Mouse (Mus musculus): ENCODE results near the gene Ankrd36. TPM values are rescaled to one million over a fixed set of nuclear protein-coding genes. Genes with fewer than 3 reads are reported as not detected.
"Not testable (repeated sequence)": the region's sequence is repeated elsewhere in the genome, so short reads cannot be mapped to it uniquely, and the experiment has no call there.

The Ankrd36 gene
- polyA plus RNA-seq, 1 experiment from 2014 or later = 0.04 TPM

GRCm38 (mm10) chr11:5605421-5605820, 35.9 kb downstream of the Ankrd36 start:
- no peaks in the 10 kb centered on the region for H3K27me3 ChIP-seq (ENCODE audit: control insufficient read depth, insufficient read depth, low read depth, low read length)
- WGBS = 71% methylated on average over 3 of the region's 3 CpGs
- no peak for ATAC-seq (ENCODE audit: low read depth)
- H3K36me3 ChIP-seq (ENCODE audit: control insufficient read depth, insufficient read depth, low read length) = no peaks in the 10 kb centered on the region
- H3K4me3 ChIP-seq (ENCODE audit: low read length) = no peak overlapping the region
- no peak overlapping the region for H3K9ac ChIP-seq (ENCODE audit: low read length)
- H3K4me2 ChIP-seq (ENCODE audit: low read depth, low read length) = no peak overlapping the region
- no peak overlapping the region for H3K27ac ChIP-seq (ENCODE audit: low read length)
- no peaks in the 10 kb centered on the region for H3K9me3 ChIP-seq (ENCODE audit: control insufficient read depth, low read length)
- no peaks in the 10 kb centered on the region for H3K4me1 ChIP-seq (replicated peaks; ENCODE audit: control insufficient read depth, insufficient read depth, low read length)

- ATAC-seq (ENCODE audit: low read depth); H3K36me3 ChIP-seq (ENCODE audit: control insufficient read depth, insufficient read depth, low read length); H3K4me1 ChIP-seq (replicated peaks; ENCODE audit: control insufficient read depth, insufficient read depth, low read length); H3K9ac ChIP-seq (ENCODE audit: low read length); H3K27ac ChIP-seq (ENCODE audit: low read length); H3K4me2 ChIP-seq (ENCODE audit: low read depth, low read length); H3K27me3 ChIP-seq (ENCODE audit: control insufficient read depth, insufficient read depth, low read depth, low read length); H3K9me3 ChIP-seq (ENCODE audit: control insufficient read depth, low read length); H3K4me3 ChIP-seq (ENCODE audit: low read length): not testable (repeated sequence)
- WGBS = 56% methylated on average over 1 of the region's 1 CpGs
Observed at GRCm38 (mm10) chr11:5611918-5612317, 42.4 kb downstream of the Ankrd36 start.

GRCm38 (mm10) chr11:5614453-5614852, 45.0 kb downstream of the Ankrd36 start:
- Histone ChIP-seq H3K4me2 (ENCODE audit: low read depth, low read length) (no peak overlapping the region), H3K27me3 (ENCODE audit: control insufficient read depth, insufficient read depth, low read depth, low read length) (no peaks in the 10 kb centered on the region), H3K9ac (ENCODE audit: low read length) (no peak overlapping the region), H3K27ac (ENCODE audit: low read length) (no peak overlapping the region), H3K4me3 (ENCODE audit: low read length) (no peak overlapping the region), H3K4me1 (replicated peaks; ENCODE audit: control insufficient read depth, insufficient read depth, low read length) (no peaks in the 10 kb centered on the region), H3K9me3 (ENCODE audit: control insufficient read depth, low read length) (no peaks in the 10 kb centered on the region), H3K36me3 (ENCODE audit: control insufficient read depth, insufficient read depth, low read length) (no peaks in the 10 kb centered on the region)
- no peak for ATAC-seq (ENCODE audit: low read depth)
- WGBS = 62% methylated on average over 3 of the region's 3 CpGs

GRCm38 (mm10) chr11:5625101-5625500, 55.6 kb downstream of the Ankrd36 start:
- H3K36me3 ChIP-seq (ENCODE audit: control insufficient read depth, insufficient read depth, low read length) = no peaks in the 10 kb centered on the region
- WGBS = 78% methylated on average over 4 of the region's 4 CpGs
- no peak for ATAC-seq (ENCODE audit: low read depth)

GRCm38 (mm10) chr11:5629033-5629432, 59.5 kb downstream of the Ankrd36 start:
- no peak overlapping the region for H3K4me3 ChIP-seq (ENCODE audit: low read length)
- ATAC-seq (ENCODE audit: low read depth) = no peak
- H3K4me1 ChIP-seq (replicated peaks; ENCODE audit: control insufficient read depth, insufficient read depth, low read length) = no peaks in the 10 kb centered on the region
- H3K9me3 ChIP-seq (ENCODE audit: control insufficient read depth, low read length) = no peaks in the 10 kb centered on the region
- no peaks in the 10 kb centered on the region for H3K27me3 ChIP-seq (ENCODE audit: control insufficient read depth, insufficient read depth, low read depth, low read length)
- no peak overlapping the region for H3K4me2 ChIP-seq (ENCODE audit: low read depth, low read length)
- H3K9ac ChIP-seq (ENCODE audit: low read length) = no peak overlapping the region
- H3K36me3 ChIP-seq (ENCODE audit: control insufficient read depth, insufficient read depth, low read length) = no peaks in the 10 kb centered on the region
- no peak overlapping the region for H3K27ac ChIP-seq (ENCODE audit: low read length)
- 20% methylated on average over 15 of the region's 15 CpGs for WGBS

More at GRCm38 (mm10) chr11:5625101-5625500, 55.6 kb downstream of the Ankrd36 start:
- H3K9me3 ChIP-seq (ENCODE audit: control insufficient read depth, low read length) = no peaks in the 10 kb centered on the region
- no peaks in the 10 kb centered on the region for H3K4me1 ChIP-seq (replicated peaks; ENCODE audit: control insufficient read depth, insufficient read depth, low read length)
- no peak overlapping the region for H3K4me3 ChIP-seq (ENCODE audit: low read length)
- H3K27ac ChIP-seq (ENCODE audit: low read length) = no peak overlapping the region
- H3K27me3 ChIP-seq (ENCODE audit: control insufficient read depth, insufficient read depth, low read depth, low read length) = no peaks in the 10 kb centered on the region
- no peak overlapping the region for H3K4me2 ChIP-seq (ENCODE audit: low read depth, low read length)
- H3K9ac ChIP-seq (ENCODE audit: low read length) = no peak overlapping the region

GRCm38 (mm10) chr11:5643085-5643484, 73.6 kb downstream of the Ankrd36 start:
- Histone ChIP-seq H3K27me3 (ENCODE audit: control insufficient read depth, insufficient read depth, low read depth, low read length) (no peaks in the 10 kb centered on the region), H3K4me2 (ENCODE audit: low read depth, low read length) (no peak overlapping the region), H3K27ac (ENCODE audit: low read length) (no peak overlapping the region), H3K4me1 (replicated peaks; ENCODE audit: control insufficient read depth, insufficient read depth, low read length) (no peaks in the 10 kb centered on the region), H3K4me3 (ENCODE audit: low read length) (no peak overlapping the region), H3K9me3 (ENCODE audit: control insufficient read depth, low read length) (no peaks in the 10 kb centered on the region), H3K9ac (ENCODE audit: low read length) (no peak overlapping the region), H3K36me3 (ENCODE audit: control insufficient read depth, insufficient read depth, low read length) (no peaks in the 10 kb centered on the region)
- 78% methylated on average over 5 of the region's 5 CpGs for WGBS
- no peak for ATAC-seq (ENCODE audit: low read depth)

- ATAC-seq (ENCODE audit: low read depth) = no peak
- Histone ChIP-seq H3K4me3 (ENCODE audit: low read length) (no peak overlapping the region), H3K27ac (ENCODE audit: low read length) (no peak overlapping the region), H3K4me1 (replicated peaks; ENCODE audit: control insufficient read depth, insufficient read depth, low read length) (no peaks in the 10 kb centered on the region), H3K9ac (ENCODE audit: low read length) (no peak overlapping the region), H3K36me3 (ENCODE audit: control insufficient read depth, insufficient read depth, low read length) (no peaks in the 10 kb centered on the region), H3K4me2 (ENCODE audit: low read depth, low read length) (no peak overlapping the region), H3K27me3 (ENCODE audit: control insufficient read depth, insufficient read depth, low read depth, low read length) (no peaks in the 10 kb centered on the region), H3K9me3 (ENCODE audit: control insufficient read depth, low read length) (no peaks in the 10 kb centered on the region)
- 60% methylated on average over 7 of the region's 7 CpGs for WGBS
Observed at GRCm38 (mm10) chr11:5650321-5650720, 80.8 kb downstream of the Ankrd36 start.

- H3K9me3 ChIP-seq (ENCODE audit: control insufficient read depth, low read length) = no peaks in the 10 kb centered on the region
- 37% methylated on average over 6 of the region's 6 CpGs for WGBS
- no peak overlapping the region for H3K4me2 ChIP-seq (ENCODE audit: low read depth, low read length)
- H3K27me3 ChIP-seq (ENCODE audit: control insufficient read depth, insufficient read depth, low read depth, low read length) = no peaks in the 10 kb centered on the region
- no peak overlapping the region for H3K4me3 ChIP-seq (ENCODE audit: low read length)
- H3K9ac ChIP-seq (ENCODE audit: low read length) = no peak overlapping the region
- ATAC-seq (ENCODE audit: low read depth) = no peak
- no peaks in the 10 kb centered on the region for H3K36me3 ChIP-seq (ENCODE audit: control insufficient read depth, insufficient read depth, low read length)
- no peak overlapping the region for H3K27ac ChIP-seq (ENCODE audit: low read length)
- H3K4me1 ChIP-seq (replicated peaks; ENCODE audit: control insufficient read depth, insufficient read depth, low read length) = no peaks in the 10 kb centered on the region
Observed at GRCm38 (mm10) chr11:5682541-5682940, 113.1 kb downstream of the Ankrd36 start.

GRCm38 (mm10) chr11:5684283-5684682, 114.8 kb downstream of the Ankrd36 start:
- Histone ChIP-seq H3K4me3 (ENCODE audit: low read length) (no peak overlapping the region), H3K4me2 (ENCODE audit: low read depth, low read length) (no peak overlapping the region), H3K4me1 (replicated peaks; ENCODE audit: control insufficient read depth, insufficient read depth, low read length) (no peaks in the 10 kb centered on the region), H3K36me3 (ENCODE audit: control insufficient read depth, insufficient read depth, low read length) (no peaks in the 10 kb centered on the region), H3K27ac (ENCODE audit: low read length) (no peak overlapping the region), H3K9me3 (ENCODE audit: control insufficient read depth, low read length) (no peaks in the 10 kb centered on the region), H3K27me3 (ENCODE audit: control insufficient read depth, insufficient read depth, low read depth, low read length) (no peaks in the 10 kb centered on the region), H3K9ac (ENCODE audit: low read length) (no peak overlapping the region)
- WGBS = 15% methylated on average over 7 of the region's 7 CpGs
- no peak for ATAC-seq (ENCODE audit: low read depth)

GRCm38 (mm10) chr11:5691775-5692174, 122.3 kb downstream of the Ankrd36 start:
- no peak overlapping the region for H3K4me2 ChIP-seq (ENCODE audit: low read depth, low read length)
- no peak overlapping the region for H3K4me3 ChIP-seq (ENCODE audit: low read length)
- no peaks in the 10 kb centered on the region for H3K27me3 ChIP-seq (ENCODE audit: control insufficient read depth, insufficient read depth, low read depth, low read length)
- no peak overlapping the region for H3K9ac ChIP-seq (ENCODE audit: low read length)
- 29% methylated on average over 7 of the region's 7 CpGs for WGBS
- H3K27ac ChIP-seq (ENCODE audit: low read length) = no peak overlapping the region
- H3K36me3 ChIP-seq (ENCODE audit: control insufficient read depth, insufficient read depth, low read length) = no peaks in the 10 kb centered on the region
- H3K9me3 ChIP-seq (ENCODE audit: control insufficient read depth, low read length) = no peaks in the 10 kb centered on the region; the same call in 1 of the 2 replicates
- no peak for ATAC-seq (ENCODE audit: low read depth)
- no peaks in the 10 kb centered on the region for H3K4me1 ChIP-seq (replicated peaks; ENCODE audit: control insufficient read depth, insufficient read depth, low read length)

Measured in lung, embryonic 16.5 days (tissue).